Mouse (Mus musculus) neural tube, embryonic 14.5 days (tissue): Measurements from ENCODE around the gene Selenoo. TPM values are rescaled to one million over a fixed set of nuclear protein-coding genes. Genes with fewer than 3 reads are reported as not detected.

ENCODE experiments used
- ATAC-seq: fragments of 200-750 bp; cut with Nextera tagmentation; 2 replicates; pipeline ENCODE4 v1.8.0; 2017; ENCODE audit warnings: low read depth, mild to moderate bottlenecking, moderate TSS enrichment, moderate library complexity
- H3K27ac ChIP-seq: fragments of 300-500 bp; sonication (generic); 2 replicates; pipeline ENCODE4 v1.5.1; 2014; ENCODE audit warnings: low read depth, mild to moderate bottlenecking, control low read depth, low read length, moderate library complexity, mixed read lengths
- H3K27me3 ChIP-seq: fragments of 300-500 bp; sonication (generic); 2 replicates; pipeline ENCODE4 v1.6.1; 2014; ENCODE audit warnings: low read length; ENCODE audit not compliant: control insufficient read depth, insufficient read depth
- H3K36me3 ChIP-seq: fragments of 300-500 bp; sonication (generic); 2 replicates; pipeline ENCODE4 v1.6.1; 2014; ENCODE audit warnings: low read length, mixed read lengths; ENCODE audit not compliant: control insufficient read depth, insufficient read depth
- H3K4me1 ChIP-seq: fragments of 300-500 bp; sonication (generic); 2 replicates; pipeline ENCODE4 v1.6.1; 2014; ENCODE audit warnings: low read length; ENCODE audit not compliant: control insufficient read depth, insufficient read depth
- H3K4me2 ChIP-seq: fragments of 300-500 bp; sonication (generic); 2 replicates; pipeline ENCODE4 v1.6.1; 2014; ENCODE audit warnings: mild to moderate bottlenecking, low read depth, low read length, control low read depth
- H3K4me3 ChIP-seq: fragments of 300-500 bp; sonication (generic); 2 replicates; pipeline ENCODE4 v1.5.1; 2014; ENCODE audit warnings: low read depth, low read length, control low read depth, mixed read lengths
- H3K9ac ChIP-seq: fragments of 300-500 bp; sonication (generic); replicated peaks from 2 replicates; pipeline ENCODE4 v1.6.1; 2014; ENCODE audit warnings: low read depth, mild to moderate bottlenecking, control low read depth, low read length, mixed read lengths
- H3K9me3 ChIP-seq: fragments of 300-500 bp; sonication (generic); 2 replicates; pipeline ENCODE4 v1.6.1; 2016; ENCODE audit warnings: low read length; ENCODE audit not compliant: control insufficient read depth
- WGBS: fragments of 180-500 bp; shearing (Covaris S2); extraction: QIAGEN DNeasy Blood & Tissue Kit; methylation state at CpG from one replicate; pipeline ENCODE4 v1.1.7; 2014; 5-methylcytosine and 5-hydroxymethylcytosine counted together
- polyA plus RNA-seq: library from polyadenylated mRNA; unstranded; fragments of >200 nt; fragmentation: Nextera tagmentation; extraction: Ambion mirVana; gene quantifications from 2 replicates; pipeline ENCODE4 v1.2.1, GENCODE M21; 2014

The Selenoo gene
- polyA plus RNA-seq, 1 experiment from 2014 or later, result 23.9 TPM

DNA sequence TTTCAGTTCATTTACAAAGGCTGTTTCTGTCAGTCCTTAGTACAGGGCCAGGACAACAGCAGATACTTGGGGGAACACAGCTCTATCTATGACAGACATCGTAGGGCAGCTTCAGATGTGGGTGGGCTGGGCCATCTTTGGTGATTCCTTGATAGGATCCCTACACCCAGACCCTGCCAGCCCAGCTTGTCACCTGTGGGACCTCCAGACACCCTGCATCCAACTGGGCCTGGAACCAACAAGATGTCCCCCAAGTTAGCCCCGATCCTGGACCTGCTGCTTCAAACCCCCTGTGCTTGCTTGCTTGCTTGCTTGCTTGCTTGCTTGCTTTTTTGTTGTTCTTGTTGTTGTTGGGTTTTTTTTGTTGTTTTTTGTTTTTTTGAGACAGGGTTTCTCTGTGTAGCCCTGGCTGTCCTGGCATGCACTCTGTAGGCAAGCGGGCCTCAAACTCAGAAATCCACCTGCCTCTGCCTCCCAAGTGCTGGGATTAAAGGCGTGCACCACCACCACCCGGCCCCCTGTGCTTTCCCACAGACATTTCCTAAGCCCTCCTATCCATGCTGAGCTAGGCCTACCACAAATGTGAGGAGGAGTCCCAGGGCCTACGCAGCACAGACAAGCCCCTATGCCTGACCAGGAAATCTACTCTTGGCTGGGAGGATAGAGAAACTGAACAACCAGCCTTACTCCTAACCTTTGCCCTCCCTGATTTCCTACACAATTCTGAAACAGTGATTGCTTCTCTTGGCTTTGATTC, 26.9 kb upstream of the Selenoo start:
- Histone ChIP-seq H3K4me2 (no peak overlapping the region), H3K4me1 (peaks cover 11% of the 10 kb centered on the region; the same call in 1 of the 2 replicates), H3K9ac (no peak overlapping the region), H3K9me3 (no peaks in the 10 kb centered on the region), H3K4me3 (no peak overlapping the region), H3K27me3 (peaks cover 9% of the 10 kb centered on the region; the same call in 1 of the 2 replicates), H3K27ac (no peak overlapping the region), H3K36me3 (no peaks in the 10 kb centered on the region)
- WGBS, result 89% methylated on average over 6 of the region's 6 CpGs
- ATAC-seq, result no peak

DNA sequence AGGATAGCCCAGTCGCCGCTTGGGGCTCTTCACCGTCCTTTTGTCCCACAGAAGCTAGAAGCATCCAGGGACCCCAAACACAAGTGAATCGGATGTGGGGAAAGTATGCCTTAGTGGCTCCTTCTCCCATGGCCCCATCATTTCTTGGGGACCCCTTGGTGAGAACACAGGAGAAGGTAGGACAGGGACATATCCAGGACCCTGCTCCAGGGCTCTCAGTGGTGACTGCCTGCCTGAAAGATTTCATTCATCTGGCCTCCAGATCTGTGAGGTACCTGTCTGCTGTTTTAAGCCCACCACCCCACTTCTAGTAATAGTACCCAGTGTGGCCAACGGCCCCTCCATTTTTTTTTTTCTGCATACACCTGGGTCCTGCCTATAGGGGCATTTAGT, 26.4 kb upstream of the Selenoo start:
- Histone ChIP-seq H3K4me3 (no peak overlapping the region), H3K9me3 (no peaks in the 10 kb centered on the region), H3K36me3 (no peaks in the 10 kb centered on the region), H3K4me2 (no peak overlapping the region), H3K27ac (no peak overlapping the region), H3K27me3 (peaks cover 12% of the 10 kb centered on the region), H3K4me1 (peaks cover 11% of the 10 kb centered on the region; the same call in 1 of the 2 replicates), H3K9ac (no peak overlapping the region)
- no peak for ATAC-seq
- 89% methylated on average over 5 of the region's 5 CpGs for WGBS

DNA sequence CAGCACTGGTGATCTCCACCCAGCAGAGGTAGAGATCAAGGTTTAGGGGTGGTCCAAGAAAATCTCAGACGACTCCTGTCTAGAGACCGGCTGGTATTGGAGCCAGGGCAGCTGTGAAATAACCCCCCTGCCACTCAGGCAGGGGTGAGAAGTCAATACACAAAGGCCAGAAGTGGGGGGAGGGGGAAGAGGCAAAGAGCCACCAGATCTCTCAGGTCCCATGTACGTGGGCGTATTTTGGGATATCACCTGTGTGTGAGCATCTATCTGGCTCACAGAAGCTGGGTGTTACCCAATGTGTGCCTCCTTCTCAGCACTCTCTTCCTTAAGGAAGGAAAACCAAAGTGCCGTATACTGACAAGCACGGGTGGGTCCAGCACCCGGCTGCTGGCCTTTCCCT, 25.9 kb upstream of the Selenoo start:
- H3K4me3 ChIP-seq, result no peak overlapping the region
- H3K4me2 ChIP-seq, result no peak overlapping the region
- ATAC-seq, result no peak
- 85% methylated on average over 7 of the region's 7 CpGs for WGBS
- H3K4me1 ChIP-seq, result peaks cover 11% of the 10 kb centered on the region; the same call in 1 of the 2 replicates
- H3K27ac ChIP-seq, result no peak overlapping the region
- H3K9me3 ChIP-seq, result no peaks in the 10 kb centered on the region
- peaks cover 12% of the 10 kb centered on the region for H3K27me3 ChIP-seq
- no peak overlapping the region for H3K9ac ChIP-seq
- 0 out of 2 replicates have a peak, but pooled peaks cover 2% of the 10 kb centered on the region for H3K36me3 ChIP-seq

DNA sequence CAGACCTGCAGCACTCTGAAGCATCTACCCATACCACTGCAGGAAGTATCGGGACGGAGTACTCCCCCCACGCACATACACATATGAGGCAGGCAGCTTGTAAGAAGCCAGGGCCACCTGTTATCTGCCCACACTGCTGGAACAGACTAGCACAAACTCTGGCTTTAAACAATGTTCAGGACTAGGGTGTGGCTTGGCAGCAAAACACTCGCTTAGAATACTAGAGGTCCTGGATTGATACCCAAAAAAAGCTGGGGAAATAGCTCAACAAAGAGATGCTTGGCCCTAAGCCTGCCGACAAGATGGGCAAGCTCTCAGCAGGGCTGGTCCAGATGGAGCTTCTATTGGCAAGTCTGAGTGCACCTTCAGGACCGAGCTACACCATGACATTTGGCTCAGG, 25.3 kb upstream of the Selenoo start:
- 75% methylated on average over 6 of the region's 6 CpGs for WGBS
- no peak for ATAC-seq
- Histone ChIP-seq H3K4me2 (no peak overlapping the region), H3K27me3 (peaks cover 12% of the 10 kb centered on the region), H3K27ac (no peak overlapping the region), H3K9ac (no peak overlapping the region), H3K4me1 (peaks cover 11% of the 10 kb centered on the region; the same call in 1 of the 2 replicates), H3K9me3 (no peaks in the 10 kb centered on the region), H3K36me3 (peaks cover 7% of the 10 kb centered on the region; the same call in 1 of the 2 replicates), H3K4me3 (no peak overlapping the region)

DNA sequence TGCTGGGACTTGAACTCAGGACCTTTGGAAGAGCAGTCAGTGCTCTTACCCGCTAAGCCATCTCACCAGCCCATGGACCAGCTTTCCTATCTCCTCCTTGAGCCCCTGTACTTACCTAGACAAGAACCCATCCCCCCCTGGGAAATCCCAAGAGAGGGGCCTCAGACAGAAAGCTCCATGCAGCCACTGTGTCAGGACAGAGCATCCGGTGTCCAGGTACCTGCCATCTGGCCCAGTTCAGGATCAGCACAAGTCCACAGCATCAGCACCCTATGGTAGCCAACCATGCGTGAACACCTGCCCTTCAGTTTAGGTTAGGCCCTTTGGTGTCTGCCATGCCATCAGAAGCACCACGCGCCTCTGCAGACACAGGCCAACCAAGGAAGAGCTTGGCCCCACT, 24.0 kb upstream of the Selenoo start:
- WGBS, result 91% methylated on average over 5 of the region's 5 CpGs

DNA sequence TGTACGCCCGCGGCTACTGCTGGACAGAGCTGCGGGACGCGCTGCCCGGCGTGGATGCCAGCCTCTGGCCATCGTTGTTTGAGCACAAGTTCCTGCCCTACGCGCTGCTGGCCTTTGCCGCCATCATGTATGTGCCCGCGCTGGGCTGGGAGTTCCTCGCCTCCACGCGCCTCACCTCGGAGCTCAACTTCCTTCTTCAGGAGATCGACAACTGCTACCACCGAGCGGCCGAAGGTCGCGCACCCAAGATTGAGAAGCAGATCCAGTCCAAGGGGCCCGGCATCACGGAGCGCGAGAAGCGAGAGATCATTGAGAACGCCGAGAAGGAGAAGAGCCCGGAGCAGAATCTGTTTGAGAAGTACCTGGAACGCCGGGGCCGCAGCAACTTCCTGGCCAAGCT, 21.3 kb upstream of the Selenoo start:
- H3K4me3 ChIP-seq, result no peak overlapping the region
- H3K9me3 ChIP-seq, result no peaks in the 10 kb centered on the region
- 32% methylated on average over 35 of the region's 35 CpGs for WGBS
- ATAC-seq, result no peak
- H3K27ac ChIP-seq, result no peak overlapping the region
- H3K4me2 ChIP-seq, result no peak overlapping the region
- peaks cover 12% of the 10 kb centered on the region for H3K27me3 ChIP-seq
- H3K4me1 ChIP-seq, result no peaks in the 10 kb centered on the region
- no peak overlapping the region for H3K9ac ChIP-seq
- H3K36me3 ChIP-seq, result peaks cover 9% of the 10 kb centered on the region; the same call in 1 of the 2 replicates

More for the DNA sequence above, 24.0 kb upstream of the Selenoo start:
- Histone ChIP-seq H3K9me3 (no peaks in the 10 kb centered on the region), H3K4me2 (no peak overlapping the region), H3K27ac (no peak overlapping the region), H3K36me3 (peaks cover 9% of the 10 kb centered on the region; the same call in 1 of the 2 replicates), H3K9ac (no peak overlapping the region), H3K4me1 (0 out of 2 replicates have a peak, but pooled peaks cover 8% of the 10 kb centered on the region), H3K4me3 (no peak overlapping the region), H3K27me3 (peaks cover 12% of the 10 kb centered on the region)
- ATAC-seq, result no peak

DNA sequence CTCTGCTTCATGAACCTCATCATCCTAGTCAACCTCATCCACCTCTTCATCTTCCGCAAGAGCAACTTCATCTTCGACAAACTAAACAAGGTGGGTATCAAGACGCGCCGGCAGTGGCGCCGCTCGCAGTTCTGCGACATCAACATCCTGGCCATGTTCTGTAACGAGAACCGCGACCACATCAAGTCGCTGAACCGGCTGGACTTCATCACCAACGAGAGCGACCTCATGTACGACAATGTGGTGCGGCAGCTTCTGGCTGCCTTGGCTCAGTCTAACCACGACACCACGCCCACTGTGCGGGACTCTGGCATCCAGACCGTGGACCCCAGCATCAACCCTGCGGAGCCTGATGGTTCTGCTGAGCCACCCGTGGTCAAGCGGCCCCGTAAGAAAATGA, 20.7 kb upstream of the Selenoo start:
- Histone ChIP-seq H3K4me2 (no peak overlapping the region), H3K36me3 (peaks cover 9% of the 10 kb centered on the region; the same call in 1 of the 2 replicates), H3K9me3 (no peaks in the 10 kb centered on the region), H3K4me3 (no peak overlapping the region), H3K4me1 (no peaks in the 10 kb centered on the region), H3K9ac (no peak overlapping the region), H3K27ac (no peak overlapping the region), H3K27me3 (peaks cover 12% of the 10 kb centered on the region)
- no peak for ATAC-seq
- WGBS, result 29% methylated on average over 26 of the region's 26 CpGs

DNA sequence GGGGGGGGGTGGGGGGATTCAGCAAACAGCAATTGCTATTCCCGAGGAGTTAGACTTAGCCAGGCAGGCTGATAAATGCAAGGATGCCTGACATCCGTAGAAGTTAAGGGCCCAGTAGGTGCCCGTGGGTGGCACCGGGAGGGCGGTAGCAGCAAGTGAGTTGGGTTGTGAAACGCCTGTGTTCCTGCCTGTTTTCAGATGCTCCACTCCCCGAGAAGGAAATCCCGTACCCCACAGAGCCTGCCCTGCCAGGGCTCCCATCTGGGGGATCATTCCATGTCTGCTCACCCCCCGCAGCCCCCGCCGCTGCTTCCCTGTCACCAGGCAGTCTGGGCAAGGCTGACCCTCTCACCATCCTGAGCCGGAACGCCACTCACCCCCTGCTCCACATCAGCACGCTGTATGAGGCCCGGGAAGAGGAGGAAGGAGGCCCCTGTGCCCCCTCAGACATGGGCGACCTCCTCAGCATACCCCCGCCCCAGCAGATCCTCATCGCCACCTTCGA, 19.5 kb upstream of the Selenoo start:
- no peak for ATAC-seq
- WGBS, result 87% methylated on average over 17 of the region's 19 CpGs
- H3K4me1 ChIP-seq, result peaks cover under 1% of the 10 kb centered on the region; the same call in 1 of the 2 replicates
- H3K4me3 ChIP-seq, result no peak overlapping the region
- no peak overlapping the region for H3K4me2 ChIP-seq
- H3K9ac ChIP-seq, result no peak overlapping the region
- H3K27me3 ChIP-seq, result peaks cover 12% of the 10 kb centered on the region
- no peak overlapping the region for H3K27ac ChIP-seq
- peaks cover 9% of the 10 kb centered on the region; the same call in 1 of the 2 replicates for H3K36me3 ChIP-seq
- no peaks in the 10 kb centered on the region for H3K9me3 ChIP-seq

DNA sequence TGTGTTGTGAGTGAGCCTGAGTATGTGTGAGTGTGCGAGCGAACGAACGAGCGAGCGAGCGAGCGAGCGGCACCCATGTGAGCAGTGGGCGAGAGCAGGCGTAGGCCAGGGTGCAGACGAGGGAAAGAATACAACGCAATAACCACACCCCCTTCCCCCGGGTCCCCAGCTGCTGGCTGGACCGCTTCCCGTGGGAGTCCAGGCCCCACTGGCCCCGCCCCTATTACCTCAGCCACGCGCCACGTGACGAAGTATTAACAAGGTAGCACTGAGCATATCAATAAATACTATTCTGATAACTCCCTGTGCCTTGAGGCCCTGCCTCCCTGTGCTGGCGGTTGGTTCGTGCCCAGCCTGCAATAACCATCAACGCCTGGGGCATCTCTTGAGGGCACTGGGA, 18.3 kb upstream of the Selenoo start:
- ATAC-seq, result no peak
- H3K36me3 ChIP-seq, result peaks cover 9% of the 10 kb centered on the region; the same call in 1 of the 2 replicates
- 62% methylated on average over 24 of the region's 24 CpGs for WGBS
- H3K9ac ChIP-seq, result no peak overlapping the region
- H3K9me3 ChIP-seq, result no peaks in the 10 kb centered on the region
- peaks cover 8% of the 10 kb centered on the region; the same call in 1 of the 2 replicates for H3K4me1 ChIP-seq
- H3K4me3 ChIP-seq, result no peak overlapping the region
- no peak overlapping the region for H3K27ac ChIP-seq
- H3K27me3 ChIP-seq, result peaks cover 10% of the 10 kb centered on the region
- H3K4me2 ChIP-seq, result no peak overlapping the region
